Mouse (Mus musculus) CD8-positive naive resting alpha-beta T cell, adult 2 months (primary cell): ENCODE measurements around the gene Gbp8.
"Not testable (repeated sequence)": the region's sequence is repeated elsewhere in the genome, so short reads cannot be mapped to it uniquely, and the experiment has no call there.

ENCODE experiments used
- DNase-seq, 2 experiments: peaks; one replicate each; pipeline ENCODE4 v3.0.0; 2022; ENCODE audit warnings: low read depth in 2 of 2, low spot score in 2 of 2

Gene Gbp8

GRCm38 (mm10) chr5:105139409-105140088, at the start of gene Gbp8, which contains the start of the genes Gbp9 and Gbp4:
Gbp8 (minus strand) TSS chr5:105139540.
Gbp9 (minus strand) TSS chr5:105139539.
Gbp4 (minus strand) TSS chr5:105139586.
- peak; percentile 72 to 79 for DNase-seq

- no peak for DNase-seq
Observed at GRCm38 (mm10) chr5:105181446-105181845, 42.1 kb upstream of the Gbp8 start.

GRCm38 (mm10) chr5:105156582-105156981, 17.2 kb upstream of the Gbp8 start:
- no peak for DNase-seq

GRCm38 (mm10) chr5:105154049-105154448, 14.7 kb upstream of the Gbp8 start:
- no peak for DNase-seq

GRCm38 (mm10) chr5:105148062-105148461, 8.7 kb upstream of the Gbp8 start:
- not testable (repeated sequence) for DNase-seq

GRCm38 (mm10) chr5:105146447-105146846, 7.1 kb upstream of the Gbp8 start:
- no peak for DNase-seq

- not testable (repeated sequence) for DNase-seq
Observed at GRCm38 (mm10) chr5:105145731-105146130, 6.4 kb upstream of the Gbp8 start.

GRCm38 (mm10) chr5:105140089-105140810, 910 bp upstream of the Gbp8 start:
- not testable (repeated sequence) for DNase-seq

GRCm38 (mm10) chr5:105138906-105139305, 434 bp downstream of the Gbp8 start:
- DNase-seq, result peak in 1 of 2 experiments; percentile 14

- DNase-seq, result not testable (repeated sequence)
Observed at GRCm38 (mm10) chr5:105136706-105137304, 2.5 kb downstream of the Gbp8 start.

- DNase-seq, result not testable (repeated sequence)
Observed at GRCm38 (mm10) chr5:105121731-105122130, 17.6 kb downstream of the Gbp8 start.

GRCm38 (mm10) chr5:105115740-105116139, 23.6 kb downstream of the Gbp8 start:
- no peak for DNase-seq

- DNase-seq, result peak; percentile 58 to 70
Observed at GRCm38 (mm10) chr5:105114696-105115095, 24.6 kb downstream of the Gbp8 start.

- no peak for DNase-seq
Observed at GRCm38 (mm10) chr5:105113656-105114055, 25.7 kb downstream of the Gbp8 start.

GRCm38 (mm10) chr5:105110271-105110852, 29.0 kb downstream of the Gbp8 start:
- peak; percentile 73 to 81 for DNase-seq

- not testable (repeated sequence) for DNase-seq
Observed at GRCm38 (mm10) chr5:105109775-105110174, 29.6 kb downstream of the Gbp8 start.

- not testable (repeated sequence) for DNase-seq
Observed at GRCm38 (mm10) chr5:105105689-105106088, 33.7 kb downstream of the Gbp8 start.

GRCm38 (mm10) chr5:105081900-105082299, 57.4 kb downstream of the Gbp8 start:
- no peak for DNase-seq

- not testable (repeated sequence) for DNase-seq
Observed at GRCm38 (mm10) chr5:105068356-105068755, 71.0 kb downstream of the Gbp8 start.

- DNase-seq, result not testable (repeated sequence)
Observed at GRCm38 (mm10) chr5:105064443-105064842, 74.9 kb downstream of the Gbp8 start.

- DNase-seq, result no peak
Observed at GRCm38 (mm10) chr5:105063321-105063720, 76.0 kb downstream of the Gbp8 start.
